Mouse (Mus musculus): Measurements from ENCODE around the gene Gm45234. TPM values are rescaled to one million over a fixed set of nuclear protein-coding genes. Genes with fewer than 3 reads are reported as not detected.

The Gm45234 gene
- polyA plus RNA-seq, 1 experiment, result not detected

- no peak overlapping the region for H3ac ChIP-seq (ENCODE audit: control insufficient read depth, insufficient read length)
- H3K36me3 ChIP-seq (ENCODE audit: control insufficient read depth, insufficient read depth), result peaks cover 32% of the 10 kb centered on the region
- TF ChIP-seq REST (IDR thresholded peaks at IDR 0.05; ENCODE audit: insufficient read depth, insufficient read length) (no peak), POLR2A (IDR thresholded peaks at IDR 0.05; ENCODE audit: insufficient read length, low read depth) (no peak), USF1 (IDR thresholded peaks at IDR 0.05; ENCODE audit: low read depth) (no peak), MYOD1 (IDR thresholded peaks at IDR 0.05; ENCODE audit: control insufficient read depth in 1 of 3, insufficient read length in 2 of 3, low read depth in 2 of 3) (peak; percentile 65 to 94 (median 81)), MYOG (IDR thresholded peaks at IDR 0.05; ENCODE audit: control insufficient read depth in 1 of 3, insufficient read depth in 1 of 3, insufficient read length in 2 of 3, low read depth in 2 of 3) (peak; percentile 74 to 96 (median 81)), POLR2AphosphoS2 (IDR thresholded peaks at IDR 0.05; ENCODE audit: insufficient read length, low read depth) (peak; percentile 67), TCF3 (IDR thresholded peaks at IDR 0.05; ENCODE audit: insufficient read length, low read depth) (peak; percentile 80), CEBPB (IDR thresholded peaks at IDR 0.05; ENCODE audit: insufficient read depth, poor library complexity, severe bottlenecking) (peak; percentile 89), E2F4 (IDR thresholded peaks at IDR 0.05; ENCODE audit: insufficient read depth) (no peak), SRF (IDR thresholded peaks at IDR 0.05; ENCODE audit: control insufficient read depth, insufficient read length, low read depth) (no peak), MAX (IDR thresholded peaks at IDR 0.05; ENCODE audit: low read depth) (no peak), TCF12 (IDR thresholded peaks at IDR 0.05; ENCODE audit: insufficient read depth, poor library complexity, severe bottlenecking) (peak; percentile 87)
- H3K4me2 ChIP-seq (ENCODE audit: low read depth), result peak overlapping the region; percentile 53
- no peak overlapping the region for H3K4me3 ChIP-seq
- H3K27me3 ChIP-seq (ENCODE audit: control insufficient read depth, insufficient read depth, insufficient read length), result no peaks in the 10 kb centered on the region
- no peaks in the 10 kb centered on the region for H3K79me2 ChIP-seq (ENCODE audit: control insufficient read depth, insufficient read depth)
Measured at GRCm38 (mm10) chr6:124699962-124700610, 55.7 kb downstream of the Gm45234 start.

- Histone ChIP-seq H3K79me2 (ENCODE audit: control insufficient read depth, insufficient read depth) (no peaks in the 10 kb centered on the region), H3K36me3 (ENCODE audit: control insufficient read depth, insufficient read depth) (peaks cover 25% of the 10 kb centered on the region), H3K4me2 (ENCODE audit: low read depth) (peak overlapping the region; percentile 53), H3ac (ENCODE audit: control insufficient read depth, insufficient read length) (no peak overlapping the region), H3K27me3 (ENCODE audit: control insufficient read depth, insufficient read depth, insufficient read length) (no peaks in the 10 kb centered on the region), H3K4me3 (no peak overlapping the region)
- TF ChIP-seq POLR2A (IDR thresholded peaks at IDR 0.05; ENCODE audit: insufficient read length, low read depth) (no peak), POLR2AphosphoS2 (IDR thresholded peaks at IDR 0.05; ENCODE audit: insufficient read length, low read depth) (peak; percentile 29), MAX (IDR thresholded peaks at IDR 0.05; ENCODE audit: low read depth) (no peak), REST (IDR thresholded peaks at IDR 0.05; ENCODE audit: insufficient read depth, insufficient read length) (no peak), CEBPB (IDR thresholded peaks at IDR 0.05; ENCODE audit: insufficient read depth, poor library complexity, severe bottlenecking) (no peak)
Measured at GRCm38 (mm10) chr6:124699366-124699765, 56.5 kb downstream of the Gm45234 start.

- TF ChIP-seq TCF3 (IDR thresholded peaks at IDR 0.05; ENCODE audit: insufficient read length, low read depth) (no peak), MAX (IDR thresholded peaks at IDR 0.05; ENCODE audit: low read depth) (no peak), E2F4 (IDR thresholded peaks at IDR 0.05; ENCODE audit: insufficient read depth) (no peak), USF1 (IDR thresholded peaks at IDR 0.05; ENCODE audit: low read depth) (no peak), MYOD1 (IDR thresholded peaks at IDR 0.05; ENCODE audit: control insufficient read depth in 1 of 3, insufficient read length in 2 of 3, low read depth in 2 of 3) (no peak), MYOG (IDR thresholded peaks at IDR 0.05; ENCODE audit: control insufficient read depth in 1 of 3, insufficient read depth in 1 of 3, insufficient read length in 2 of 3, low read depth in 2 of 3) (no peak), REST (IDR thresholded peaks at IDR 0.05; ENCODE audit: insufficient read depth, insufficient read length) (no peak), CEBPB (IDR thresholded peaks at IDR 0.05; ENCODE audit: insufficient read depth, poor library complexity, severe bottlenecking) (no peak), TCF12 (IDR thresholded peaks at IDR 0.05; ENCODE audit: insufficient read depth, poor library complexity, severe bottlenecking) (no peak), POLR2AphosphoS2 (IDR thresholded peaks at IDR 0.05; ENCODE audit: insufficient read length, low read depth) (no peak), SRF (IDR thresholded peaks at IDR 0.05; ENCODE audit: control insufficient read depth, insufficient read length, low read depth) (no peak), POLR2A (IDR thresholded peaks at IDR 0.05; ENCODE audit: insufficient read length, low read depth) (no peak)
- no peak overlapping the region for H3K4me3 ChIP-seq
- no peak overlapping the region for H3ac ChIP-seq (ENCODE audit: control insufficient read depth, insufficient read length)
- no peaks in the 10 kb centered on the region for H3K27me3 ChIP-seq (ENCODE audit: control insufficient read depth, insufficient read depth, insufficient read length)
- H3K36me3 ChIP-seq (ENCODE audit: control insufficient read depth, insufficient read depth), result peaks cover 19% of the 10 kb centered on the region
- H3K79me2 ChIP-seq (ENCODE audit: control insufficient read depth, insufficient read depth), result no peaks in the 10 kb centered on the region
- no peak overlapping the region for H3K4me2 ChIP-seq (ENCODE audit: low read depth)
Measured at GRCm38 (mm10) chr6:124698751-124699150, 57.1 kb downstream of the Gm45234 start.

- TF ChIP-seq USF1 (IDR thresholded peaks at IDR 0.05; ENCODE audit: low read depth), result no peak
- Histone ChIP-seq H3ac (ENCODE audit: control insufficient read depth, insufficient read length) (no peak overlapping the region), H3K27me3 (ENCODE audit: control insufficient read depth, insufficient read depth, insufficient read length) (no peaks in the 10 kb centered on the region), H3K4me3 (no peak overlapping the region), H3K36me3 (ENCODE audit: control insufficient read depth, insufficient read depth) (no peaks in the 10 kb centered on the region), H3K4me2 (ENCODE audit: low read depth) (no peak overlapping the region), H3K79me2 (ENCODE audit: control insufficient read depth, insufficient read depth) (no peaks in the 10 kb centered on the region)
Measured at GRCm38 (mm10) chr6:124696441-124697150, 59.2 kb downstream of the Gm45234 start.

Data from myocyte (in vitro differentiated cells).